Mouse (Mus musculus): ENCODE measurements around the gene Txlna. TPM values are rescaled to one million over a fixed set of nuclear protein-coding genes. Genes with fewer than 3 reads are reported as not detected.

The Txlna gene
- polyA plus RNA-seq (2017; shearing (Covaris generic)), result 52.7 TPM

DNA sequence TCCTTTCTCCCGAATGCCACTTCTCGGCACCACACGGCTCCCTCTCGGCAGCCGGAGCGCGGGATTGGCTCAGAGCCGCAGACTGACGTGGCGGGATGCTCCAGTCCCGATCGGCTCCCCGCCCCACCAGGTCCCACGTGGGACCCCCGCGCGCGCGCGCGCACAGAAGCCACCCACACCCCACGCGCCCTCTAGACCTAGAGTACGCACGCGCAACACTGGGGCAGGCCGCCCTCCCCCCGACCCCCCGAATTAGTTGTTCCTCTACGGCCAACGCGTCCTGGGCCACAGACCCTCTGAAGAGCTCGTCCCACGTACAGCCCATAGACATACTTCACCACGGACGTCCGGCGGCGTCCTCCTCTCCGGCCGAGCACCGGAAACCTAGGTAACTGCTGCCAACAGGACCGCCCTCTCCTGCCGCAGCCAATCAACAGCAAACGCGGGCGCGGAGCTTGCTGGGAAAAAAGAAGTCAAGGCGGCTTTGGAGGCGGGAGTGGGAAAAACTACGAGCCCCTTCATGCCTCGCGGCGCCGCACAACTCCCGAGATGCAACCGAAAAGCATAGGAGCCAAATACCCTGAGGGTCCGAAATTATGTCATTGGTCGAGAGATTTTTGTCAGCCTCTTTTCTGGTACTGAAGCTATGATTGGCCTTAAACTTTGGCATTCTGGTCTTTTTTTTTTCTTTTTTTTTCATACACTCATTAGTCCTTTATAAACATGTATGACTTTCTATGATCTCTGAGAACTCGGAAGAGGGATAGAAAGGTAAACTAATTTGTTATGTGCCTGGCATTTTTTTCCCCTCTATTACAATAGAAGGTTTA, at the start of gene Txlna:
Gene Txlna (minus strand): TSS at position 428 of the 830 bp plus-strand sequence.

DNA sequence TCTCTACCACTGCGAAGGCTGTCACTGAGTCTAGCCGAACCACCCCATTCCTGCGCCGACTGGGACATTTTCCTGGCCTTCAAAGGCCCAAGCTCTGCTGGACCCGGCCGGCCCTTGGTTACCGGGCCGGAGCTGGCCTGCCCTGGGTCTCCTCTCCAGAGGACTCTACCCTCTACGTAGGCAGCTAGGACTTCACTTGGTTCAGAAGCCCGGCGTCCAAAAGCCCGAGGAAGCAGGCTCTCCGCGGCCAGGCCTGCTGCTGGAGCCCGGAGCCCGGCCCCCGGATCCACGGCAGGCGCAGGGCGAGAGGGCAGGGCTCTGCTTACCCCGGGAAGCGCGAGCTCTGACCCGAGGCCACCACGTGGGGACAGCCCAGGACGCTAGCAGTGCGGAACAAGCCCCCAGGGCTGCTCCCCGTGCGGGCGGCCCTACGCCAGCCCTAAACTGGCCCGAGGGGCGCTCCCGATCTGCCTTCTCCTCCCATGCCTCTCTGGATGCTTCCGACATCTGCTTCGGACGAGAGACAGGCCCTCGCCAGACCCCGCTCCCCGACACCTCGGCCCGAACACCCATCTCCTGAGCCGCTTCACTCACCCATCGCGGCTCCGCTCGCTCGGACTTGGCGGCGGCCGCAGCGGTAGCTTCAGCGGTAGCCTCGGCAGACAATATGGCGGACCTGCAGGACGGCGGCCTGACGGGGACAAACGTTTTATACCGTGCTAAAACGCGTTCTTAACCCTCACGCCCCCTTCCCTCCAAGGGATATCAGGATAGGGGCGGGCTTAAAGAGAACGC, 31.4 kb upstream of the Txlna start, which contains the start of gene Kpna6:
Gene Kpna6 (minus strand): TSS at position 685 of the 795 bp plus-strand sequence.

DNA sequence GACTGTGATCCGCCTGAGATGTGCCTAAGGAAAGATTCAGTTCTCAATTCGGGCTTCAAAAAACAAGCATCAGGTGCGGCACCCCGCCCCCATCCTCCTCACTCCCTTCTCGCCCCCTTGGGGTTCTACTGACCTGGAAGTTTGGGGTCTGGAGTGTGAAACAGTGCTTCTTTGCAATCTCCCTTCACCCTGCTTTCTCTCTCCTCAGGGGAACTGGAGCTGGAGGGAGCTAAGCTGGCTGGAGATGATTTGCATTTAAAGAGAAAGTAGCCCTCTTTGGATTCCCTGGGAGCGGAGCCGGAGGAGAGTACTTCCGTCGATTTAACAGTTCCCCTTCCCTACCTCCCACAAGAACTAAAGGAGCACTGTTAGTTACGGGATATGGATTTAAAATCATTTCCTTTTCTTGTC, 17.2 kb downstream of the Txlna start, which contains the start of gene Ccdc28b:
Gene Ccdc28b (minus strand): TSS at position 267 of the 411 bp plus-strand sequence.

GRCm38 (mm10) chr4:129618786-129619691, 21.8 kb downstream of the Txlna start, which contains the start of gene Iqcc:
Gene Iqcc (minus strand): TSS chr4:129619099.

GRCm38 (mm10) chr4:129614093-129614492, 26.8 kb downstream of the Txlna start, which contains the start of gene Dcdc2b:
Gene Dcdc2b (minus strand): TSS chr4:129614257.

DNA sequence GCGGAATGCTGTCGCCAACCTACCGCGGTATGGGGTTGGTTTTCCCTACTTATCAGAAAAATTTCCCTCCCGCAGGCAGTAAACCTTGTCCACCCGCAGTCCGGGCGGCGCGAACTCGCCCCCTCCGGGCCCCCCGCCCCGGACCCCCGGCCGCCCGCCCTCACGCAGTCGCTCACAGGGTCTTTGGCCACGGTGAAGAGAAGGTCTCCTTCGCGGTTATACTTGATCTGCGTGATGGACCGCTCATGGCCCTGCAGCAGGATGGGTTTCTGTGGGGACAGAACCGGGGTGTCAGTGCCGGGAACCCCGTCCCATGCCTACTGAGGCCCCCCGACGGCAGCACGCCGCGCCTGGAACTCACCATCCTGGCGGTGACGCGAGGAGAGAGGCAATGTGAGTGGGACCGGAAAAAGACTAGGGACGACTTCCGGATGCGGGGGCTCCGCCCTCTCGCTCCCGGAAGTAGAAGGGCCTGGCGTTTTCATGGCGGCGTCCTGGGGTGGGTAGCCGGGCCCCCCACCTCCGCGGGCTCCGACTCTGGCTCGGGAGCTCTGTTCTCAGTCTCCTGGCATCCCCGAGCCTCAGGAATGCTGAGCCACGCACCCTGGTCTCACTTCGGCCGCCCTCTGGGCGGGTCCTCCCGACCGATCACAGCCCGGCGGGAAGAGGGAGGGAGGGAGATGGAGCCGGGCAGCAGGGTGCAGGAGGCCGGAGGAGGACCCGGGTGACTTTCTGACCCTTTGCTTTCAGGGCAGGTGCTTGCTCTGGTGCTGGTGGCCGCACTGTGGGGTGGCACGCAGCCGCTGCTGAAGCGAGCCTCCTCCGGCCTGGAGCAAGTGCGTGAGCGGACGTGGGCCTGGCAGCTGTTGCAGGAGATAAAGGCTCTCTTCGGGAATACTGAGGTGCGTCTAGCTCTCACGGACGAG, 40.4 kb downstream of the Txlna start, which contains the start of the genes Eif3i and Tmem234:
Gene Eif3i (minus strand): TSS at position 416 of the 926 bp plus-strand sequence.
Gene Tmem234 (plus strand): TSS at position 436 of the 926 bp plus-strand sequence.

GRCm38 (mm10) chr4:129578466-129578865, 62.4 kb downstream of the Txlna start, which contains the start of gene Fam167b:
Gene Fam167b (minus strand): TSS chr4:129578549.

Other genes starting within 250 kb of the Txlna start
- not detected for gene Zbtb8b, start 200.2 kb downstream of the Txlna start, polyA plus RNA-seq (2017; shearing (Covaris generic))
- gene Bsdc1, start 179.5 kb downstream of the Txlna start, polyA plus RNA-seq (2017; shearing (Covaris generic)), result 77.9 TPM
- not detected for gene Tssk3, start 150.0 kb downstream of the Txlna start, polyA plus RNA-seq (2017; shearing (Covaris generic))
- gene Fam229a, start 149.9 kb downstream of the Txlna start, polyA plus RNA-seq (2017; shearing (Covaris generic)), result not detected
- 56.0 TPM for gene Marcksl1, start 127.5 kb downstream of the Txlna start, polyA plus RNA-seq (2017; shearing (Covaris generic))
- gene Hdac1, start 98.4 kb downstream of the Txlna start, polyA plus RNA-seq (2017; shearing (Covaris generic)), result 158 TPM
- 1,252 TPM for gene Lck, start 67.4 kb downstream of the Txlna start, polyA plus RNA-seq (2017; shearing (Covaris generic))
- gene Fam167b, start 62.5 kb downstream of the Txlna start, polyA plus RNA-seq (2017; shearing (Covaris generic)), result not detected
- 172 TPM for gene Eif3i, start 40.4 kb downstream of the Txlna start, polyA plus RNA-seq (2017; shearing (Covaris generic))
- 166 TPM for gene Tmem234, start 40.4 kb downstream of the Txlna start, polyA plus RNA-seq (2017; shearing (Covaris generic))
- gene Dcdc2b, start 26.8 kb downstream of the Txlna start, polyA plus RNA-seq (2017; shearing (Covaris generic)), result 3.4 TPM
- 15.5 TPM for gene Iqcc, start 22.0 kb downstream of the Txlna start, polyA plus RNA-seq (2017; shearing (Covaris generic))
- gene Ccdc28b, start 17.1 kb downstream of the Txlna start, polyA plus RNA-seq (2017; shearing (Covaris generic)), result 24.3 TPM
- 23.1 TPM for gene Kpna6, start 31.7 kb upstream of the Txlna start, polyA plus RNA-seq (2017; shearing (Covaris generic))
- 20.7 TPM for gene Tmem39b, start 55.8 kb upstream of the Txlna start, polyA plus RNA-seq (2017; shearing (Covaris generic))
- 152 TPM for gene Khdrbs1, start 101.2 kb upstream of the Txlna start, polyA plus RNA-seq (2017; shearing (Covaris generic))
- 663 TPM for gene Ptp4a2, start 170.2 kb upstream of the Txlna start, polyA plus RNA-seq (2017; shearing (Covaris generic))